Mouse (Mus musculus): ENCODE data around the gene Echs1.

- TF ChIP-seq GATA1 (IDR thresholded peaks at IDR 0.05; ENCODE audit: borderline replicate concordance, low read length) (no peak), FLI1 (IDR thresholded peaks at IDR 0.05; ENCODE audit: low read length) (no peak)
Measured at GRCm38 (mm10) chr7:140122765-140123164, 6.5 kb upstream of the Echs1 start.

Data from megakaryocyte, embryonic 14.5 days (primary cell).